ENCODE assay signal across 9 mouse cellular contexts in genomic region chr16:76896305-76896704, GRCm38 (mm10).
DNase-seq lines count a peak whose midpoint lies in the region; ATAC-seq and TF ChIP-seq lines count a peak whose summit lies in the region.
"Had no signal": no experiment of that assay in that cellular context is flagged by ENCODE, and none has a peak within 500 bp of the region (broad histone marks: within the 10 kb centered on the region; RNA-seq: fewer than 3 reads in every experiment).

No protein-coding gene starts in this region.

- peaks cover 5% of the 10 kb centered on the region; the same call in 1 of the 2 replicates for H3K4me1 ChIP-seq in lung, embryonic 15.5 days
- H3K4me1 ChIP-seq in forebrain, embryonic 16.5 days (replicated peaks; ENCODE audit: control insufficient read depth, insufficient read depth, low read length): no peaks in the 10 kb centered on the region
- no peaks in the 10 kb centered on the region; the same call in 1 of the 2 replicates for H3K4me1 ChIP-seq in heart, adult 2 months (ENCODE audit: control insufficient read depth, insufficient read depth, low read length)

- no peaks in the 10 kb centered on the region for H3K79me2 ChIP-seq in heart, adult 2 months (replicated peaks; ENCODE audit: control insufficient read depth, insufficient read depth, low read length)

- no peak for DNase-seq in lung, postnatal 25 days (ENCODE audit: low spot score)
- DNase-seq in kidney, postnatal 25 days: peak; percentile 64 to 73
- peak; percentile 85 for DNase-seq in retina, postnatal 1 day
- DNase-seq in cerebellum, adult 8-10 months: no peak
- no peak for DNase-seq in heart, adult 2 months
- DNase-seq in layer of hippocampus, postnatal 14 days (ENCODE audit: low spot score in 2 of 2): no peak

- peak overlapping the region; percentile 45 for H3K4me2 ChIP-seq in lung, embryonic 15.5 days
- 0 out of 2 replicates have a peak overlapping the region, but pooled peaks have one; percentile 12 for H3K4me2 ChIP-seq in forebrain, embryonic 16.5 days (ENCODE audit: low read length)

- no peak overlapping the region for H3K27ac ChIP-seq in lung, embryonic 15.5 days
- no peak overlapping the region for H3K27ac ChIP-seq in forebrain, embryonic 16.5 days (ENCODE audit: low read length)
- H3K27ac ChIP-seq in heart, adult 2 months: no peak overlapping the region

- no peak for TF ChIP-seq CTCF in heart, adult 2 months (IDR thresholded peaks at IDR 0.05)

- TF ChIP-seq POLR2A in heart, adult 2 months (IDR thresholded peaks at IDR 0.05; ENCODE audit: insufficient read depth, low read depth, low read length): no peak

- ATAC-seq in lung, embryonic 15.5 days (ENCODE audit: borderline replicate concordance, extremely low read depth, low FRiP score, low TSS enrichment): no peak
- ATAC-seq in forebrain, embryonic 16.5 days: no peak

- H3K9me3 ChIP-seq in lung, embryonic 15.5 days: no peaks in the 10 kb centered on the region
- no peaks in the 10 kb centered on the region for H3K9me3 ChIP-seq in forebrain, embryonic 16.5 days (ENCODE audit: control insufficient read depth, low read length)
- H3K9me3 ChIP-seq: G1E had no signal

- no peak for TF ChIP-seq EP300 in heart, adult 2 months (IDR thresholded peaks at IDR 0.05; ENCODE audit: insufficient read depth, low read depth, low read length)

- H3K9ac ChIP-seq in lung, embryonic 15.5 days: no peak overlapping the region
- H3K9ac ChIP-seq in forebrain, embryonic 16.5 days (replicated peaks; ENCODE audit: low read depth, low read length): no peak overlapping the region
- H3K9ac ChIP-seq in heart, adult 2 months (ENCODE audit: low read depth, low read length): no peak overlapping the region

- H3K27me3 ChIP-seq in lung, embryonic 15.5 days: no peaks in the 10 kb centered on the region
- no peaks in the 10 kb centered on the region for H3K27me3 ChIP-seq in forebrain, embryonic 16.5 days (replicated peaks; ENCODE audit: control insufficient read depth, insufficient read depth, low read length)
- H3K27me3 ChIP-seq in heart, adult 2 months (ENCODE audit: control insufficient read depth, insufficient read depth, low read length): no peaks in the 10 kb centered on the region

- intact Hi-C loops in heart, adult 2 months (cut with DNase I): loop anchor here (5.0 kb wide), 2 partner anchors 1114 to 1199 kb away; no protein-coding TSS in a partner anchor

- H3K36me3 ChIP-seq in lung, embryonic 15.5 days: no peaks in the 10 kb centered on the region
- no peaks in the 10 kb centered on the region for H3K36me3 ChIP-seq in forebrain, embryonic 16.5 days (ENCODE audit: control insufficient read depth, insufficient read depth)
- H3K36me3 ChIP-seq in heart, adult 2 months (ENCODE audit: control insufficient read depth, insufficient read depth, low read length): no peaks in the 10 kb centered on the region
- H3K36me3 ChIP-seq: G1E had no signal

- 0 out of 2 replicates have a peak overlapping the region, but pooled peaks have one; percentile 7 for H3K4me3 ChIP-seq in lung, embryonic 15.5 days
- H3K4me3 ChIP-seq in forebrain, embryonic 16.5 days (replicated peaks; ENCODE audit: low read length): no peak overlapping the region
- no peak overlapping the region for H3K4me3 ChIP-seq in heart, adult 2 months

- 13% methylated on average over 13 of the region's 13 CpGs for WGBS in lung, embryonic 15.5 days
- 10% methylated on average over 13 of the region's 13 CpGs for WGBS in forebrain, embryonic 16.5 days
- 56% methylated on average over 13 of the region's 13 CpGs for WGBS in heart, adult 2 months

Comparison
In these comparisons a context has a peak if more than half of its experiments do, and no peak if none do; other contexts are left out.
1. DNase-seq: peak in kidney, postnatal 25 days (2 of 2) and retina, postnatal 1 day (single experiment); none in lung, postnatal 25 days (single experiment), cerebellum, adult 8-10 months (single experiment), heart, adult 2 months (0 of 2) and layer of hippocampus, postnatal 14 days (0 of 2).